Mouse (Mus musculus): ENCODE measurements around the gene Pja2. TPM values are rescaled to one million over a fixed set of nuclear protein-coding genes. Genes with fewer than 3 reads are reported as not detected.

Gene Pja2
- polyA plus RNA-seq (2015; fragmentation: Nextera tagmentation; extraction: Ambion mirVana), result 127 and 141 TPM in 2 replicates

DNA sequence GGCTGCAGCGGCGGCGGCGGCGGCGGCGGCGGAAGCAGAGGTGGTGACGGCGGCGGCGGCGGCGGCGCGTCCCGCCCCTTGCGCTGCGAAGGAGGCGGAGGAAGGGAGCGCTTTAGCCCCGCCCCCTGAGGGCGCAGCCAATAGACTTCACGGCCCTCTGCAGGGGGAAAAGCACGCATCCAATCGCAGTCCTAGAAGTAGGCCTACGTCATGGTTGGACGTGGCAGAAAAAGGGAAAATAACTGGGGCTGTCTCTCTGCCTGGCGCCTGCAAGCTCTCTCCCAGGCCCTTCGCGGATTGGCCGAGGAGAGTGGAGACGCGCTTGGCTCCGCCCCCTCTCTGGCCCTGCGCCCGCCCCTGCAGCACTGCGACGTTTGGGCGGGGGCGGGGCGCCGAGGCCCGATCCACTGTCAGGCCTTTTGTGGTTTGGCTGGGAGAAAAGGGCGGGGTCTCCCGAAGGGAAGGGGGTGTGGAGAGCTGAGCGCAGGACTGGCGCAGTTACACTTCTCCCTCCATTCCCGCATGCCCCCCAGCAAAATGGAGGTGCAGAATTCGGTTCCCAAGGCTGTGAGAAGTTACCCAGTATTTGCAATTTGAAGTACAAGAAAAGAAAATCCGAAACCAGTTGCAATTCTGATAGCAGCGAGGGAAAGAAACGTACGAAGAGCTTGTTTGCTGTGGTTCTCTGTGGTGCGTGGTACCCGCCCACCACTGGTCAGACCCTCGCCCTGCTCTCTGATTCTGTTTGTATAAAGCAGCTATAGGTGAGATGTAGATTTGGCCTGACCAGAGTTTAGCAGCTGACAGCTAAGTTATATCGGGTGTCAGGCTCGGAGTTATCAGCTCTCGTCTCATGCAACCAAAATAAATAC lies at the start of gene Pja2:
Gene Pja2, minus strand, starts transcription at position 19 of the 872 bp plus-strand sequence.
- peak within 1 kb of the TSS; percentile 60 for H3K4me2 ChIP-seq (replicated peaks)
- ATAC-seq (replicated peaks), result peak; percentile 100
- H3K27ac ChIP-seq (replicated peaks), result peak within 1 kb of the TSS; percentile 92
- H3K36me3 ChIP-seq, result no peaks in the 10 kb centered on the region
- H3K9me3 ChIP-seq, result no peaks in the 10 kb centered on the region
- peak within 1 kb of the TSS; percentile 91 for H3K9ac ChIP-seq (replicated peaks)
- under 1% methylated on average over 60 of the region's 60 CpGs for WGBS
- peak within 1 kb of the TSS; percentile 77 for H3K4me3 ChIP-seq
- peaks cover 19% of the 10 kb centered on the region for H3K4me1 ChIP-seq
- no peaks in the 10 kb centered on the region for H3K27me3 ChIP-seq

DNA sequence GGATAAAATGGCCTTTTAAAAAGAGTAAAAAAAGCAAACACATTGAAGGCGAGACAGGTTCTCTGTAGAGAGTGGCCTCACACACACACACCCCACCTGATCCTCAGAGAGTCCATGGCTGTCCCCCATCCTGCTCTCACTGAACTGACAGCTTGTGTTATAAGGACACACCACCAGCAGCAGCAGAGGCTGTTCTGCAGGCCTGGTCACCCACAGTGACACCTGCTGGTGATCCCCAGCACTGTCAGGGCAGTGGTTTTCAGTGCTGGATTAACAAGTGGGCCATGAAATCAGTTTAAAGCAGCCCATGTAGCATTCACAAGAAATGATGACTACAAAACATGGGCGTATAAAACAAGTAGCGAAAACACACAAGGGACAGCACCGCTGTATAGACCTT lies 43.6 kb upstream of the Pja2 start:
- Histone ChIP-seq H3K4me3 (no peak overlapping the region), H3K36me3 (no peaks in the 10 kb centered on the region), H3K4me2 (replicated peaks) (no peak overlapping the region), H3K4me1 (no peaks in the 10 kb centered on the region), H3K27ac (replicated peaks) (no peak overlapping the region), H3K27me3 (no peaks in the 10 kb centered on the region), H3K9me3 (no peaks in the 10 kb centered on the region), H3K9ac (replicated peaks) (no peak overlapping the region)
- ATAC-seq (replicated peaks), result peak; percentile 70
- 71% methylated on average over 4 of the region's 4 CpGs for WGBS

DNA sequence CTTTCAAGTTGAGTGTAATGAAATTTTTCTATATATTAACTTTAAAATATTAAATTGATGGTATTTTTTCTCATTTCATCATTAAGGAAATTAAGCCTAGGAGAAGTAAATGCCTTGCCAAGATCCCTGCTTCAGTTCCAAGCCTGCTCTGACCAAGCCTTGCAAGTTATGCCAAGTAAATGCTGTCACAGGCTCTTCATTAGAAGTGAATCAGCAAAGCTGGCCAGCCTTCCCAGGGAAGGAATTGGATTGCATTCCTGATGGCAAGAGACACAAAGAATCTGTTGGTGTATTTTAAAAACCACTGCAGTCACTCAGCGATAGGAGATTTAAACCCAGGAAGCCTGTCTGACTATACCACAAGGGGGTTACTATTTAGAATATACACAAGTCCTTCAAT lies 32.0 kb upstream of the Pja2 start:
- peak; percentile 76; the same call in 1 of the 2 replicates for ATAC-seq (replicated peaks)
- H3K9ac ChIP-seq (replicated peaks), result no peak overlapping the region
- no peak overlapping the region for H3K4me3 ChIP-seq
- H3K27ac ChIP-seq (replicated peaks), result no peak overlapping the region
- no peaks in the 10 kb centered on the region for H3K36me3 ChIP-seq
- 40% methylated on average over 1 of the region's 1 CpGs for WGBS
- H3K4me1 ChIP-seq, result peaks cover 10% of the 10 kb centered on the region
- no peaks in the 10 kb centered on the region for H3K27me3 ChIP-seq
- no peak overlapping the region for H3K4me2 ChIP-seq (replicated peaks)
- H3K9me3 ChIP-seq, result no peaks in the 10 kb centered on the region

DNA sequence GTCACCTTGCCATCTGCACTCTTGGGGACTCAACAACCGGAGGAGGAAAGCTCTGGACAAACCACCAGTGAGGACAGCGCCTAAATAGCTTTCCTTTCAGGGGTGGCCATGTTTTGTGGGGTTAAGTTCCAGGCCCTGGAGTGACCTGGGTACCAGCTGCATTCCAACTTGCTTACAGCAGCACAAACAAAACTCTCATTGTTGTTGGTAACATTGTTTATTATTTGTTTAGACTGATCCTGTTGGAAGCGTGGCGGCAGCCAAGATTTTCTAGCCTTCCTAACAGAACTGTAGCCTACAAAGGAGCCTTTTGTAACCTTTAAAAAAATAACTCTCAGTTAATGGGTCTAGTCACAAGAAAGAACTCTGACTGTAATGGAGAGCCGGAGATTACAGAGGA lies 30.9 kb upstream of the Pja2 start:
- Histone ChIP-seq H3K36me3 (no peaks in the 10 kb centered on the region), H3K4me3 (no peak overlapping the region), H3K27me3 (no peaks in the 10 kb centered on the region), H3K27ac (replicated peaks) (no peak overlapping the region), H3K4me1 (peaks cover 10% of the 10 kb centered on the region), H3K9me3 (no peaks in the 10 kb centered on the region), H3K4me2 (replicated peaks) (no peak overlapping the region), H3K9ac (replicated peaks) (no peak overlapping the region)
- peak; percentile 67 for ATAC-seq (replicated peaks)
- WGBS, result 24% methylated on average over 5 of the region's 5 CpGs

DNA sequence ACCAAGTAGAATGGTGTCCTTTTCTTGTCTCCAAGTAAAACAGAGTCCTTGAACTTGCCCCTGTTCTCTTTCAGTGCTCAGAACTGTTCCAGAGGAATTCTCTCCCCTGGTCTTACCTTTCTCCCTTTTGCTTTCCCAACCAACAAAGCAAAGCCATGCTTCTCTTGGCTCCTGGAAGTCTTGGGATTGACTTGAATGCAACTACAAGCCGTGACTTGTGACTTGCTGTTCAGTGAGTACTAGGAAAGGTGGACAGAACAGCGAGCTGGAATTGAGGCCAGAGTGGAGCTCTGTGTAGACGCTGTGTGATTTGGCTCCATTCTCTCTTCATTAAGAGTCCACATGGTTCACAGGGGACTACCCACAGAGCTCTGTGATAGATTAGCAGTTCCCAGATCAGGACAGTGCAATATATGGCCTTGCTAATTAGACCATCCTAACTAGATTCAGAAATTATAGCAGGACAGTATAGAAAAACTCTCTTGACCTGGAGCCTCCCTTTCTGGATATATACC lies 30.3 kb upstream of the Pja2 start:
- H3K36me3 ChIP-seq, result no peaks in the 10 kb centered on the region
- H3K4me2 ChIP-seq (replicated peaks), result no peak overlapping the region
- no peak; the same call in 1 of the 2 replicates for ATAC-seq (replicated peaks)
- no peaks in the 10 kb centered on the region for H3K27me3 ChIP-seq
- no peak overlapping the region for H3K9ac ChIP-seq (replicated peaks)
- WGBS, result 58% methylated on average over 3 of the region's 3 CpGs
- H3K4me1 ChIP-seq, result peaks cover 10% of the 10 kb centered on the region
- H3K27ac ChIP-seq (replicated peaks), result no peak overlapping the region
- no peaks in the 10 kb centered on the region for H3K9me3 ChIP-seq
- H3K4me3 ChIP-seq, result no peak overlapping the region

DNA sequence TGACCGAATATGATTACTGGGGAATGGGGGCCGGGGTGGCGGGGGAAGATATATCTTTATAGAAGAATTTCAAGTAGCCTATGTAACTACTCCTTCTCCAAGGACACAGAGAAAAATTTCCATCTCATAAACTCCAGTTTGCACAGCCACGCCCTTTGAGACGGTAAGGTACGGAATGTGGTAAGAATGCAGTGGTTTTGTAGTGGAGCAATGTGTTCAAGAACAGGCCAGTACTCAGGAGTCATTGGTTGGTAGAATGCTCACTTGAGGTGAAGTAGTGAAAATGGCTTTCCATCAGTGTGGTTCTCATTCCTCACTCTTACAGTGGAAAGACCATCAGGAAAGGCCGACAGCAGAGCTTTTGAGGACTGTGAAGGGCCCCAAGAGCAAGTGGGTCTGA lies 22.2 kb upstream of the Pja2 start:
- no peak overlapping the region for H3K27ac ChIP-seq (replicated peaks)
- ATAC-seq (replicated peaks), result no peak
- no peak overlapping the region for H3K9ac ChIP-seq (replicated peaks)
- no peaks in the 10 kb centered on the region for H3K4me1 ChIP-seq
- WGBS, result 95% methylated on average over 7 of the region's 7 CpGs
- H3K4me2 ChIP-seq (replicated peaks), result no peak overlapping the region
- H3K36me3 ChIP-seq, result no peaks in the 10 kb centered on the region
- no peaks in the 10 kb centered on the region for H3K9me3 ChIP-seq
- H3K4me3 ChIP-seq, result no peak overlapping the region
- no peaks in the 10 kb centered on the region for H3K27me3 ChIP-seq

DNA sequence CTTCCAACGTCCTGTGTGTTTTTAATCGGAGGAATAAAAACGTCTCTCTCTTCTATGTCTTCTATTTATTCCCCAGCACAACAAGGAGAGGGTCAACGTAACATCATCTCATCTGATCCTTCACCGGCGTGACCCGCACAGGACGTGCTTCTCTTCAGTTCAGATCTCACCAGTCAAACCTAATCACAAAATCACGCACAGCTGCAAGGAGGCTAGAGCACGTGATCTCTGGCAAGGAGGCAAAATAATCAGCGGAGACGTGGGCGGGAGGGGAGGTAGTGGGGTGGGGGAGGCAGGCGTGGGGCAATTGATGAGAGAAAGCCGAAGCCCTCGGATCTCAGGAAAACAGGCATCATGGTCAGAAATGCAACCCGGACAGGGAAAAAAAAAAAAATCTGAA lies 14.4 kb upstream of the Pja2 start:
- WGBS, result 45% methylated on average over 17 of the region's 17 CpGs
- H3K9ac ChIP-seq (replicated peaks), result no peak overlapping the region

DNA sequence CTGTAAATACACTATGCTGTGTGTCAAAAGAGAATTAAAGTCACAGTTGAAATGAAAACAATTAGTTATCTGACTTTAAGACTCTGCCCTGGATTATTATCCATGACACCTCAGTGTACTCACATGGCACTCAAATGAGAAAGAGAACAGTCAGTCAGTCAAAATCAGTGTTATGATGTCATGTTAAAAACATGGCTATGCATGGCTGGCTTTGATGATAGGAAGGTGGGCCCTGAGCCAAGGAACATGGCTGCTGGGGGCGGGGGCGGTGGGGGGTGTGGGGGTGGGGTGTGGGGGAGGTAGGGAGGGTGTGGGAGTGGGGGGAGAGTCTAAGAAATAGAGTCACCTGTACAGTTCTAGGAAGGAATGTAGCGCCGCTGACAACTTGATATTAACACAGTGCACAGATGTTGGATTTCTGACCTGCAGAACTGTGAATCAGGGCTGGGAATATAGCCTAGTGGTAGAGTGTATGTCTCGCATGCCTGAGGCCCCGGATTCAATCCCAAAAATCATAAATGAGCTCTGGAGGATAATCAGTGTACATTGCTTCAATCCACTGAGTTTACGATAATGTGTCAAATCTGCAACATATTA lies 13.0 kb upstream of the Pja2 start:
- no peak overlapping the region for H3K27ac ChIP-seq (replicated peaks)
- H3K4me2 ChIP-seq (replicated peaks), result no peak overlapping the region
- WGBS, result 87% methylated on average over 7 of the region's 7 CpGs
- no peak overlapping the region for H3K9ac ChIP-seq (replicated peaks)
- no peak overlapping the region for H3K4me3 ChIP-seq
- H3K36me3 ChIP-seq, result no peaks in the 10 kb centered on the region
- no peaks in the 10 kb centered on the region for H3K9me3 ChIP-seq
- no peaks in the 10 kb centered on the region for H3K27me3 ChIP-seq
- H3K4me1 ChIP-seq, result 0 out of 2 replicates have a peak, but pooled peaks cover 4% of the 10 kb centered on the region
- no peak for ATAC-seq (replicated peaks)

More for the DNA sequence above, 14.4 kb upstream of the Pja2 start:
- H3K9me3 ChIP-seq, result no peaks in the 10 kb centered on the region
- no peaks in the 10 kb centered on the region for H3K36me3 ChIP-seq
- H3K4me1 ChIP-seq, result 0 out of 2 replicates have a peak, but pooled peaks cover 4% of the 10 kb centered on the region
- H3K4me3 ChIP-seq, result peak overlapping the region; percentile 14; the same call in 1 of the 2 replicates
- ATAC-seq (replicated peaks), result no peak
- H3K27me3 ChIP-seq, result no peaks in the 10 kb centered on the region
- H3K27ac ChIP-seq (replicated peaks), result no peak overlapping the region
- peak overlapping the region; percentile 23; the same call in 1 of the 2 replicates for H3K4me2 ChIP-seq (replicated peaks)

DNA sequence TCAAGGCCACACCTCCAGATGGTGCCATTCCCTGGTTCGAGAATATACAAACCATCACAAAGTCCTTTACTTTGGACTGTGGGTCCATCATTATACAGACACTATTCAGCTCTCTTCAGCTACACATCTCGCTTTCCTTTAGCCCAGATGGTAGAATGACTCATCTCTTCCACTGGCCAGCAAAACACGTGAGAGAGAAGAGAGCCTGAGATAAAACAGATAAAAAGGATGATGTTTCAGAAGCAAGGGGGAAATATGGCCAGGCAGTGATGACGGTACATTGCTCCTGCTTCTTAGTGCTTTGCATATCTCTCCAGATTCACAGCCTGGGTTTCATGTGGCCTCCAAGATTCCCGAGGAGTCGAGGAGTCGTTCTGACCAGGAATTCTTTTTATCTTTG lies 10.0 kb upstream of the Pja2 start:
- Histone ChIP-seq H3K36me3 (no peaks in the 10 kb centered on the region), H3K27ac (replicated peaks) (peak overlapping the region; percentile 9; the same call in 1 of the 2 replicates), H3K27me3 (no peaks in the 10 kb centered on the region), H3K4me2 (replicated peaks) (no peak overlapping the region), H3K4me1 (0 out of 2 replicates have a peak, but pooled peaks cover 4% of the 10 kb centered on the region), H3K9me3 (no peaks in the 10 kb centered on the region), H3K9ac (replicated peaks) (no peak overlapping the region), H3K4me3 (no peak overlapping the region)
- 69% methylated on average over 7 of the region's 7 CpGs for WGBS
- no peak for ATAC-seq (replicated peaks)

DNA sequence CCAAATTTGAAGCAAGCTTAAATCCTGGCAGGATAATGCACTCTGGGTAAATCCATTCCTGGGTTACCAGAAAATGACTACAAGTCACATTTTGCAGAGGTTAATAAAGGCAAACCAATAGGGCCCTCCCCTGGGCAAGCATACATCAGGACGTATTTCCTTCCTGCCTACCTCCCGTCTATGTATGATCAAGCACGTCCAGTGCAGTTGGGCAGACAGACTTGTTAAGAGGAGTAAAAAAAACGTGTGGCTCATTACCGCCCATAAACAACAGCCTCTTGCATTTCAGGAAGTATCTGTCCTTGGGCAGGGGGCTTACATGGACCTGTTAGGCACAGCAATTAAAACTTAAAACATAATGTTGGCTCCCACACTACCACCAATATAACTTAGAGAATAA lies 8.0 kb upstream of the Pja2 start:
- no peak overlapping the region for H3K4me2 ChIP-seq (replicated peaks)
- WGBS, result 76% methylated on average over 5 of the region's 5 CpGs

DNA sequence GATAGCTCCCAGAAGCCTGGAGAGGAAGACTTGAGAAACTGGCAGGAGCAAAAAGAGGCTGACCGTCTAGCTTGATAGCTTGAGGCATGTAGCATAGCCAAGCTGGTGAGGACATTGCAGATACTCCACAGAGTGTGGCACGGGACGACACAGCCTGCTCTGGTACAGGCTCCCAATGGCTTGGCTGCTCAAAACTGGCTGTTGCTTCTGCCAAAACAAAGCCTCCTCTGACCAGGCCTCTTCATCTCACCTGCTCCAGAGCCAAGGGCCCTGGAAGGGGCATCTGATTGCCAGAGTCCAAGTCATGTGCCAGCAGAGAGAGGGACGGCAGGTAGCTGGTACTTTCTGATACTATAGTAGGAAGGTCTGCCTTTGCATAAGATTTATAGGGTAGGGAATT lies 5.5 kb upstream of the Pja2 start:
- WGBS, result 88% methylated on average over 4 of the region's 4 CpGs
- Histone ChIP-seq H3K27me3 (no peaks in the 10 kb centered on the region), H3K4me2 (replicated peaks) (no peak overlapping the region), H3K36me3 (no peaks in the 10 kb centered on the region), H3K4me3 (no peak overlapping the region), H3K27ac (replicated peaks) (no peak overlapping the region), H3K9me3 (no peaks in the 10 kb centered on the region), H3K4me1 (peaks cover 6% of the 10 kb centered on the region), H3K9ac (replicated peaks) (no peak overlapping the region)
- no peak for ATAC-seq (replicated peaks)

More for the DNA sequence above, 8.0 kb upstream of the Pja2 start:
- no peaks in the 10 kb centered on the region for H3K36me3 ChIP-seq
- no peaks in the 10 kb centered on the region for H3K4me1 ChIP-seq
- no peaks in the 10 kb centered on the region for H3K9me3 ChIP-seq
- no peak overlapping the region for H3K27ac ChIP-seq (replicated peaks)
- H3K27me3 ChIP-seq, result no peaks in the 10 kb centered on the region
- no peak for ATAC-seq (replicated peaks)
- no peak overlapping the region for H3K9ac ChIP-seq (replicated peaks)
- no peak overlapping the region for H3K4me3 ChIP-seq

DNA sequence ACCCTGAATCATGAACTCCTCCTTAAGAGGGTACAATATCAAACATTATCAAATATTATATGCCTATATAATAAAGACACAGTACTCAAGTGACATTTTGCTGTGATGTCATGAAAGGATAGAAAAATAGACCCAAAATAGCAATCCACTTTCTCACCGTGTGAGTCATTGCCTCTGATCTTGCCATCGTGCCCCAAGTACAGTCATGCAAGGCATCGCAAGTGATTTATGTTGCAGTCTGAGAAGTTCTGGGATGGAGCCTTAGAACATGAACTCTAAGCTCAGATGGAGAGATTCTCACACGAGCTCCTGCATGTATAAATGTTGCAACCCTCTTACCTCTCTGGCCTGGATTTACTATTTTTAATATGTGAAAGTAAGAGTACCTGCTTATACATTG lies 2.2 kb upstream of the Pja2 start:
- Histone ChIP-seq H3K4me1 (peaks cover 19% of the 10 kb centered on the region), H3K4me2 (replicated peaks) (no peak overlapping the region), H3K36me3 (no peaks in the 10 kb centered on the region), H3K4me3 (no peak overlapping the region), H3K27me3 (no peaks in the 10 kb centered on the region), H3K9me3 (no peaks in the 10 kb centered on the region), H3K27ac (replicated peaks) (no peak overlapping the region), H3K9ac (replicated peaks) (no peak overlapping the region)
- no peak for ATAC-seq (replicated peaks)
- 92% methylated on average over 4 of the region's 4 CpGs for WGBS

All from forebrain, embryonic 15.5 days (tissue).